Mouse (Mus musculus) embryo, embryonic 10.5 days (tissue): ENCODE results near the gene Krt13.

ENCODE experiments used
- DNase-seq: peaks from one replicate; pipeline ENCODE4 v3.0.0-alpha.2; 2015; ENCODE audit warnings: low spot score

Krt13 gene

GRCm38 (mm10) chr11:100112935-100113741 lies 8.2 kb downstream of the Krt13 start:
- DNase-seq: no peak

GRCm38 (mm10) chr11:100105576-100106122 lies 15.7 kb downstream of the Krt13 start, which contains the start of gene Krt36:
Gene Krt36, minus strand, starts transcription at chr11:100105626.
- no peak for DNase-seq

GRCm38 (mm10) chr11:100102693-100103429 lies 18.5 kb downstream of the Krt13 start:
- DNase-seq: no peak

- no peak for DNase-seq
Measured at GRCm38 (mm10) chr11:100100391-100100790, 21.0 kb downstream of the Krt13 start.

GRCm38 (mm10) chr11:100097819-100098218 lies 23.5 kb downstream of the Krt13 start:
- DNase-seq: peak; percentile 26

GRCm38 (mm10) chr11:100096141-100096540 lies 25.2 kb downstream of the Krt13 start, which contains the start of gene Krt35:
Gene Krt35, minus strand, starts transcription at chr11:100096241.
- DNase-seq: no peak

- DNase-seq: no peak
Measured at GRCm38 (mm10) chr11:100088378-100089025, 32.9 kb downstream of the Krt13 start.

GRCm38 (mm10) chr11:100087861-100088260 lies 33.5 kb downstream of the Krt13 start, which contains the start of gene Krt32:
Gene Krt32, minus strand, starts transcription at chr11:100088226.
- no peak for DNase-seq

GRCm38 (mm10) chr11:100073873-100074272 lies 47.5 kb downstream of the Krt13 start:
- no peak for DNase-seq
